Mouse (Mus musculus): ENCODE measurements around the gene Cdk5r2. TPM values are rescaled to one million over a fixed set of nuclear protein-coding genes. Genes with fewer than 3 reads are reported as not detected.

The Cdk5r2 gene
- polyA plus RNA-seq, 1 experiment from 2014 or later = 0.60 TPM

GRCm38 (mm10) chr1:74872218-74872617 lies 17.5 kb downstream of the Cdk5r2 start:
- no peak overlapping the region for H3K4me3 ChIP-seq (ENCODE audit: low read depth, low read length)
- no peak overlapping the region for H3K27ac ChIP-seq (replicated peaks; ENCODE audit: low read depth, low read length)
- H3K4me1 ChIP-seq (ENCODE audit: control insufficient read depth, insufficient read depth, low read length) = no peaks in the 10 kb centered on the region
- H3K27me3 ChIP-seq (replicated peaks; ENCODE audit: control insufficient read depth, insufficient read depth, low read length) = peaks cover 9% of the 10 kb centered on the region; the same call in 1 of the 2 replicates
- no peak for ATAC-seq (ENCODE audit: low read depth)
- H3K9ac ChIP-seq (ENCODE audit: low read depth, low read length) = no peak overlapping the region
- 57% methylated on average over 2 of the region's 2 CpGs for WGBS
- H3K36me3 ChIP-seq (ENCODE audit: control insufficient read depth, insufficient read depth, low read length) = no peaks in the 10 kb centered on the region
- no peak for DNase-seq (ENCODE audit: low spot score)
- no peak overlapping the region for H3K4me2 ChIP-seq (ENCODE audit: low read depth, low read length)
- H3K9me3 ChIP-seq (ENCODE audit: control insufficient read depth, low read length) = no peaks in the 10 kb centered on the region

- no peak for DNase-seq (ENCODE audit: low spot score)
Measured at GRCm38 (mm10) chr1:74877199-74877598, 22.5 kb downstream of the Cdk5r2 start.

GRCm38 (mm10) chr1:74880785-74881360 lies 26.1 kb downstream of the Cdk5r2 start:
- peak overlapping the region; percentile 24; the same call in 1 of the 2 replicates for H3K4me2 ChIP-seq (ENCODE audit: low read depth, low read length)
- no peak overlapping the region for H3K9ac ChIP-seq (ENCODE audit: low read depth, low read length)
- H3K27ac ChIP-seq (replicated peaks; ENCODE audit: low read depth, low read length) = no peak overlapping the region
- H3K4me1 ChIP-seq (ENCODE audit: control insufficient read depth, insufficient read depth, low read length) = peaks cover 6% of the 10 kb centered on the region
- H3K27me3 ChIP-seq (replicated peaks; ENCODE audit: control insufficient read depth, insufficient read depth, low read length) = peaks cover 75% of the 10 kb centered on the region
- H3K4me3 ChIP-seq (ENCODE audit: low read depth, low read length) = no peak overlapping the region
- DNase-seq (ENCODE audit: low spot score) (peak; percentile 63), ATAC-seq (ENCODE audit: low read depth) (no peak)
- no peaks in the 10 kb centered on the region for H3K36me3 ChIP-seq (ENCODE audit: control insufficient read depth, insufficient read depth, low read length)
- no peaks in the 10 kb centered on the region for H3K9me3 ChIP-seq (ENCODE audit: control insufficient read depth, low read length)
- 2% methylated on average over 18 of the region's 18 CpGs for WGBS

More at GRCm38 (mm10) chr1:74877199-74877598, 22.5 kb downstream of the Cdk5r2 start:
- Histone ChIP-seq H3K9ac (ENCODE audit: low read depth, low read length) (no peak overlapping the region), H3K4me1 (ENCODE audit: control insufficient read depth, insufficient read depth, low read length) (peaks cover 3% of the 10 kb centered on the region), H3K4me2 (ENCODE audit: low read depth, low read length) (no peak overlapping the region), H3K9me3 (ENCODE audit: control insufficient read depth, low read length) (no peaks in the 10 kb centered on the region), H3K27ac (replicated peaks; ENCODE audit: low read depth, low read length) (no peak overlapping the region), H3K27me3 (replicated peaks; ENCODE audit: control insufficient read depth, insufficient read depth, low read length) (peaks cover 45% of the 10 kb centered on the region), H3K4me3 (ENCODE audit: low read depth, low read length) (no peak overlapping the region), H3K36me3 (ENCODE audit: control insufficient read depth, insufficient read depth, low read length) (no peaks in the 10 kb centered on the region)
- 53% methylated on average over 3 of the region's 3 CpGs for WGBS
- ATAC-seq (ENCODE audit: low read depth) = no peak

- H3K4me1 ChIP-seq (ENCODE audit: control insufficient read depth, insufficient read depth, low read length) = peaks cover 6% of the 10 kb centered on the region
- H3K4me3 ChIP-seq (ENCODE audit: low read depth, low read length) = peak overlapping the region; percentile 35
- H3K9me3 ChIP-seq (ENCODE audit: control insufficient read depth, low read length) = no peaks in the 10 kb centered on the region
- no peaks in the 10 kb centered on the region for H3K36me3 ChIP-seq (ENCODE audit: control insufficient read depth, insufficient read depth, low read length)
- ATAC-seq (ENCODE audit: low read depth) = no peak
- 0 out of 2 replicates have a peak overlapping the region, but pooled peaks have one; percentile 30 for H3K9ac ChIP-seq (ENCODE audit: low read depth, low read length)
- under 1% methylated on average over 50 of the region's 74 CpGs for WGBS
- peaks cover 88% of the 10 kb centered on the region for H3K27me3 ChIP-seq (replicated peaks; ENCODE audit: control insufficient read depth, insufficient read depth, low read length)
- H3K4me2 ChIP-seq (ENCODE audit: low read depth, low read length) = peak overlapping the region; percentile 53
- no peak overlapping the region for H3K27ac ChIP-seq (replicated peaks; ENCODE audit: low read depth, low read length)
- no peak for DNase-seq (ENCODE audit: low spot score)
Measured at GRCm38 (mm10) chr1:74882055-74882734, 27.5 kb downstream of the Cdk5r2 start.

- Histone ChIP-seq H3K4me2 (ENCODE audit: low read depth, low read length) (no peak overlapping the region), H3K4me1 (ENCODE audit: control insufficient read depth, insufficient read depth, low read length) (peaks cover 6% of the 10 kb centered on the region), H3K4me3 (ENCODE audit: low read depth, low read length) (peak overlapping the region; percentile 35; the same call in 1 of the 2 replicates), H3K27me3 (replicated peaks; ENCODE audit: control insufficient read depth, insufficient read depth, low read length) (peaks cover 94% of the 10 kb centered on the region), H3K36me3 (ENCODE audit: control insufficient read depth, insufficient read depth, low read length) (no peaks in the 10 kb centered on the region), H3K9me3 (ENCODE audit: control insufficient read depth, low read length) (no peaks in the 10 kb centered on the region), H3K27ac (replicated peaks; ENCODE audit: low read depth, low read length) (no peak overlapping the region), H3K9ac (ENCODE audit: low read depth, low read length) (no peak overlapping the region)
- ATAC-seq (ENCODE audit: low read depth) (no peak), DNase-seq (ENCODE audit: low spot score) (no peak)
- WGBS = 2% methylated on average over 8 of the region's 8 CpGs
Measured at GRCm38 (mm10) chr1:74882828-74883227, 28.1 kb downstream of the Cdk5r2 start.

- Histone ChIP-seq H3K4me1 (ENCODE audit: control insufficient read depth, insufficient read depth, low read length) (peaks cover 6% of the 10 kb centered on the region), H3K27ac (replicated peaks; ENCODE audit: low read depth, low read length) (no peak overlapping the region), H3K9ac (ENCODE audit: low read depth, low read length) (no peak overlapping the region), H3K4me3 (ENCODE audit: low read depth, low read length) (no peak overlapping the region), H3K4me2 (ENCODE audit: low read depth, low read length) (no peak overlapping the region), H3K9me3 (ENCODE audit: control insufficient read depth, low read length) (no peaks in the 10 kb centered on the region), H3K27me3 (replicated peaks; ENCODE audit: control insufficient read depth, insufficient read depth, low read length) (peaks cover 94% of the 10 kb centered on the region), H3K36me3 (ENCODE audit: control insufficient read depth, insufficient read depth, low read length) (no peaks in the 10 kb centered on the region)
- ATAC-seq (ENCODE audit: low read depth) (no peak), DNase-seq (ENCODE audit: low spot score) (no peak)
- 6% methylated on average over 5 of the region's 5 CpGs for WGBS
Measured at GRCm38 (mm10) chr1:74883441-74883840, 28.7 kb downstream of the Cdk5r2 start.

- WGBS = under 1% methylated on average over 53 of the region's 57 CpGs
- no peak overlapping the region for H3K9ac ChIP-seq (ENCODE audit: low read depth, low read length)
- H3K4me2 ChIP-seq (ENCODE audit: low read depth, low read length) = peak overlapping the region; percentile 40
- no peak for ATAC-seq (ENCODE audit: low read depth)
- H3K4me1 ChIP-seq (ENCODE audit: control insufficient read depth, insufficient read depth, low read length) = peaks cover 6% of the 10 kb centered on the region
- no peak overlapping the region for H3K27ac ChIP-seq (replicated peaks; ENCODE audit: low read depth, low read length)
- H3K4me3 ChIP-seq (ENCODE audit: low read depth, low read length) = peak overlapping the region; percentile 24
- no peak for DNase-seq (ENCODE audit: low spot score)
- H3K36me3 ChIP-seq (ENCODE audit: control insufficient read depth, insufficient read depth, low read length) = no peaks in the 10 kb centered on the region
- no peaks in the 10 kb centered on the region for H3K9me3 ChIP-seq (ENCODE audit: control insufficient read depth, low read length)
- H3K27me3 ChIP-seq (replicated peaks; ENCODE audit: control insufficient read depth, insufficient read depth, low read length) = peaks cover 90% of the 10 kb centered on the region
Measured at GRCm38 (mm10) chr1:74884196-74885141, 29.7 kb downstream of the Cdk5r2 start.

- Histone ChIP-seq H3K4me3 (ENCODE audit: low read depth, low read length) (peak within 1 kb of the TSS; percentile 24), H3K9me3 (ENCODE audit: control insufficient read depth, low read length) (no peaks in the 10 kb centered on the region), H3K36me3 (ENCODE audit: control insufficient read depth, insufficient read depth, low read length) (no peaks in the 10 kb centered on the region), H3K27me3 (replicated peaks; ENCODE audit: control insufficient read depth, insufficient read depth, low read length) (peaks cover 95% of the 10 kb centered on the region), H3K4me2 (ENCODE audit: low read depth, low read length) (peak within 1 kb of the TSS; percentile 40), H3K27ac (replicated peaks; ENCODE audit: low read depth, low read length) (no peak within 1 kb of the TSS), H3K4me1 (ENCODE audit: control insufficient read depth, insufficient read depth, low read length) (peaks cover 6% of the 10 kb centered on the region), H3K9ac (ENCODE audit: low read depth, low read length) (no peak within 1 kb of the TSS)
- no peak for ATAC-seq (ENCODE audit: low read depth)
- WGBS = 2% methylated on average over 25 of the region's 43 CpGs
- no peak for DNase-seq (ENCODE audit: low spot score)
Measured at GRCm38 (mm10) chr1:74885369-74886042, 30.8 kb downstream of the Cdk5r2 start, which contains the start of gene Fev. Gene Fev, minus strand, starts transcription at chr1:74885419.
